Mouse (Mus musculus) ES-E14 (cell line): Measurements from ENCODE around the gene Auh. TPM values are rescaled to one million over a fixed set of nuclear protein-coding genes. Genes with fewer than 3 reads are reported as not detected.

Experiments
- DNase-seq: peaks from one replicate; pipeline ENCODE4 v3.0.0-alpha.2; 2013; ENCODE audit warnings: low read depth, low spot score
- H3K27ac ChIP-seq: 2 replicates; pipeline ENCODE4 v1.5.1; 2012; ENCODE audit warnings: low read depth, mild to moderate bottlenecking, low read length, moderate library complexity, mixed read lengths; ENCODE audit not compliant: poor library complexity, insufficient read depth, severe bottlenecking
- H3K36me3 ChIP-seq: 2 replicates; pipeline ENCODE4 v1.6.1; 2012; ENCODE audit warnings: mild to moderate bottlenecking, low read length, moderate library complexity, mixed read lengths; ENCODE audit not compliant: control insufficient read depth, poor library complexity, insufficient read depth, severe bottlenecking
- H3K4me1 ChIP-seq, 2 experiments: fragments of 150-350 bp in 1 of 2; sonication (generic) in 1 of 2; 2 replicates each; pipeline ENCODE4 v1.6.1; 2012; ENCODE audit warnings: low read length in 2 of 2, mild to moderate bottlenecking in 1 of 2, mixed read lengths in 1 of 2; ENCODE audit not compliant: control insufficient read depth in 2 of 2, insufficient read depth in 2 of 2, poor library complexity in 1 of 2
- H3K4me3 ChIP-seq, 2 experiments: fragments of 150-350 bp in 1 of 2; sonication (generic) in 1 of 2; 2 replicates each; pipeline ENCODE4 v1.5.1; 2012; ENCODE audit warnings: low read length in 2 of 2, low read depth in 1 of 2, mild to moderate bottlenecking in 1 of 2, mixed read lengths in 1 of 2; ENCODE audit not compliant: insufficient read depth in 1 of 2, poor library complexity in 1 of 2, severe bottlenecking in 1 of 2
- H3K9ac ChIP-seq: 2 replicates; pipeline ENCODE4 v1.6.1; 2012; ENCODE audit warnings: low read depth, mild to moderate bottlenecking, low read length, mixed read lengths; ENCODE audit not compliant: poor library complexity, insufficient read depth, severe bottlenecking
- H3K9me3 ChIP-seq: fragments of 150-350 bp; sonication (generic); 2 replicates; pipeline ENCODE4 v1.6.1; 2012; ENCODE audit warnings: low read depth, mild to moderate bottlenecking, low read length; ENCODE audit not compliant: control insufficient read depth, insufficient read depth
- CHD2 ChIP-seq: IDR thresholded peaks from 2 replicates; pipeline ENCODE4 v1.6.1; 2014; ENCODE audit warnings: mild to moderate bottlenecking, low read depth, low read length, inconsistent platforms
- HCFC1 ChIP-seq: IDR thresholded peaks from 2 replicates; pipeline ENCODE4 v1.6.1; 2012; ENCODE audit warnings: low read length, inconsistent platforms, borderline replicate concordance; ENCODE audit not compliant: insufficient read depth
- MAFK ChIP-seq: IDR thresholded peaks from 2 replicates; pipeline ENCODE4 v1.6.1; 2014; ENCODE audit warnings: mild to moderate bottlenecking, low read depth, low read length, inconsistent platforms; ENCODE audit not compliant: insufficient read depth
- ZC3H11A ChIP-seq: IDR thresholded peaks from 2 replicates; pipeline ENCODE4 v1.6.1; 2012; ENCODE audit warnings: low read depth, mild to moderate bottlenecking, inconsistent platforms, low read length, borderline replicate concordance
- ZNF384 ChIP-seq: IDR thresholded peaks from 2 replicates; pipeline ENCODE4 v1.6.1; 2012; ENCODE audit warnings: low read depth, low read length, inconsistent platforms
- in situ Hi-C, 2 experiments: fragments of 600-800 bp; cut with MboI; formaldehyde crosslinking; loops; one replicate each; pipeline ENCODE4 v1.15.1; 2025; ENCODE audit warnings: low sequenced_read_pairs in 2 of 2, inconsistent platforms in 1 of 2; ENCODE audit not compliant: unreplicated experiment in 2 of 2
- total RNA-seq: library from RNA; depleted of rRNA; stranded (reverse); fragments of 300-350 nt; gene quantifications from 2 replicates; pipeline ENCODE4 v1.2.3, GENCODE M21; 2012

Gene Auh
- total RNA-seq, 1 experiment, result 14.5 TPM

DNA sequence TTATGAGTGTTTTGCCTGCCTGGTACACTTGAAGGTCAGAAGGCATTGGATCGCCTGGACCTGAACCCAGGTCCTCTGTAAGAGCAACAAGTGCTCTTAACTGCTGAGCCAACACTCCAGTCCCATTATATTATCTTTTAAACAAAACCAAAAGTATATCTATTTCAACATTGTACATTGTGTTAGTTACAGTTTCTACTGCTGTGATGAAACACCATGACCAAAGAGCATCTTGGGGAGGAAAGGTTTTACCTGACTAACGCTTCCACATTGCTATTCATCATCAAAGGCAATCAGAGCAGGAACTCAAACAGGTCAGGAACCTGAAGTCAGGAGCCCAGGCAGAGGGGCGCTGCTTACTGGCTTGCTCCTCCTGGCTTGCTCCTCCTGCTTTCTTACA is 43.1 kb upstream of the Auh start:
- no peaks in the 10 kb centered on the region; a peak in 1 of 4 replicates for H3K4me1 ChIP-seq
- in situ Hi-C loops, result no loop called here
- DNase-seq, result no peak
- peaks cover 1% of the 10 kb centered on the region; the same call in 1 of the 2 replicates for H3K36me3 ChIP-seq
- no peak overlapping the region for H3K9ac ChIP-seq
- H3K27ac ChIP-seq, result no peak overlapping the region
- H3K9me3 ChIP-seq, result no peaks in the 10 kb centered on the region
- TF ChIP-seq CHD2 (no peak), ZC3H11A (no peak)
- no peak overlapping the region for H3K4me3 ChIP-seq

DNA sequence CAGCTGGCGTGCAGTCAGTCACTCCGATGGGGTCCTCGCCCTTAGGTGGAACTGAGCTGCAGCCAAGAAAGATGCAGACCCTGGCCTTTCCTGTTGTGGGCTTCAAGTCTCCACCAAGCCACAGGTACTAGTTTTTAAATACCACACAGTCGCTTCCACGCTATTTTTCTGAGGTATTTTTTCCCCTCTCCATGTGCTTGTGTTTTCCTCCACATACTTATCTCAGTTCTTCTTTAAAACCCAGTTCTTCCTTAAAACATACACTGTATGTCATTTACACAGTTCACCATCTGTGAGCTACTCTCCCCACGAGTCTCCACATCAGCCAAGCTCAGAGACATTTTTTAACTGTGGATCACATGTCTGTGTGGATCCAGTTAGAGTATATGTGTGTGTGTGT is 41.4 kb upstream of the Auh start:
- H3K36me3 ChIP-seq, result peaks cover 7% of the 10 kb centered on the region; the same call in 1 of the 2 replicates
- in situ Hi-C loops, result no loop called here
- no peak overlapping the region for H3K9ac ChIP-seq
- no peak overlapping the region for H3K4me3 ChIP-seq
- peaks cover 0 to 1% of the 10 kb centered on the region in 2 experiments; a peak in 2 of 4 replicates for H3K4me1 ChIP-seq
- DNase-seq, result no peak
- no peak for TF ChIP-seq MAFK
- TF ChIP-seq ZNF384, result no peak
- TF ChIP-seq CHD2, result no peak
- no peak for TF ChIP-seq HCFC1
- TF ChIP-seq ZC3H11A, result no peak
- H3K27ac ChIP-seq, result no peak overlapping the region
- no peaks in the 10 kb centered on the region for H3K9me3 ChIP-seq

DNA sequence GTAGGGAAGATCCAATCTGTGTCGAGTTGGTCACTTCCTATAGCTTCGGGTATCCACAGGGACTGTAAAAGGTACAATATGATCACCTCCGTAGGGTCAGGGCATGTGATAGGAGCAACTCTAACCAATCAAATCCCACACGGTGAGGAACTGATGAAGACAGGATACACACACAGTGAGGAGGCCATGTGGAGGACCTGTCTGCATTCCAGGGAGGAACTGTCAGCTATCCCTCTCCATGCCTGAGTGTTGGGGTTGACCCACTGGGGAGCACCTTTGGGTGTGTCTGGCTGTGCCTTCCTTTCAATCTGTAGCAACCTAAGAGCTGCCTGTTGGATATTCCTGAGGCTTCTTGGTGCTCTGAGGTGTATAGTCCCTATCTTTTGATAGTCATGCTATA is 33.4 kb upstream of the Auh start:
- H3K4me1 ChIP-seq, result peaks cover 0 to 1% of the 10 kb centered on the region in 2 experiments; a peak in 1 of 4 replicates
- H3K9ac ChIP-seq, result no peak overlapping the region
- peaks cover 7% of the 10 kb centered on the region; the same call in 1 of the 2 replicates for H3K36me3 ChIP-seq
- H3K4me3 ChIP-seq, result no peak overlapping the region
- no peak overlapping the region for H3K27ac ChIP-seq
- TF ChIP-seq CHD2, result no peak
- TF ChIP-seq ZNF384, result no peak
- in situ Hi-C loops, result no loop called here
- no peak for DNase-seq
- H3K9me3 ChIP-seq, result no peaks in the 10 kb centered on the region

DNA sequence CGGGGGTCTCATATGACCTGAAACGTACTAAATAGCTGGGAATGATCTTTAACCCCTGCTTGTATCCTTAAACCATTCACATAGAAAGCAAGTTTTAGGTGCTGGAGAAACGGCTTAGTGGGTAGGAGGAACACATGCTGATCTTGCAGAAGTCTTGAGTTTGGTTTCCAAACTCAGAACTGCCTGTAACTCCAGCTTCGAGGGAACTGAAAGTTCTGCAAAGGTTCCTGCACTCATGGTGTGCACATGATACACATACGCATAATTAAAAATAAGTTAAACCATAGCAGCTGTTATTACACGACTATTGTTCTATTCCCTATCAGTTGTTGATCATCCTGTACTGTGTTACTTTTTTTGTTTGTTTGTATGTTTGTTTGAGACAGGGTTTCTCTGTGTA is 32.9 kb upstream of the Auh start:
- in situ Hi-C loops, result no loop called here
- H3K9ac ChIP-seq, result no peak overlapping the region
- peaks cover 0 to under 1% of the 10 kb centered on the region in 2 experiments; a peak in 1 of 4 replicates for H3K4me1 ChIP-seq
- DNase-seq, result no peak
- H3K27ac ChIP-seq, result no peak overlapping the region
- peaks cover 3% of the 10 kb centered on the region; the same call in 1 of the 2 replicates for H3K36me3 ChIP-seq
- TF ChIP-seq ZNF384 (no peak), CHD2 (no peak)
- H3K9me3 ChIP-seq, result no peaks in the 10 kb centered on the region
- H3K4me3 ChIP-seq, result no peak overlapping the region

DNA sequence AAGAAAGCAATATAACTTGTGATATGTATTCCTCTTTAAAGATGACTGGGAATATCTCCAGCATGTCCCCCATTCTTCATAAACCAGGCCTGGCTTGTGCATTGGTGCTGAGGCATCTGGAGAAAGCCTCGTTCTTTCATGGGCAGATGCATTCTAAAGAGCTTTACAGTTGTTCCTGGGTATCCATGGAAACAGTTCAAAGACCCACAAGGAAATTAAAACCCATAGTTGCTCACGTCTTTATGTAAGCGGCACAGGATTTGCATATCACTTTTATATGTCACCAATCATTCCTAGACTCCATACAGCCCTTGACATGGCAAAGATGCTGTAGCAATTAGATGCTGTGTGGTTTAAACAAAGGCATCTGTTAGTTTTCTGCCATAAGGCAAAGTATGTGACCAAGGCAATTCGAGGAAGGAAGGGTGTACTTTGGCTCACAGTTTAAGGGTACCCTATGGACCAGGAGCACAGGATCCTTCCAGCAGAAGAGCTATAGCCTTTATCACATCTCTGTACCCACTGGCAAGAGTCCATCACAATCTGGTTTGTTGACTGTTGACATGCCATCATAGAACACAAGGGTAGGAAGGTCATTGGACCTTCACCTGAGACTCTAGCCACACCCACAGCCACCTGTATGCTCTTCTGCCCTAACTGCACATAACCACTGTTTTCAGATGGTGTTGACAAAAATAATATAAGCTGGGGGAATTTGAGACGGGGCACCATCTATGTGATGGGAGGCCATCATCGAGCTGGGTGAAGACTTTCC is 24.5 kb upstream of the Auh start:
- Histone ChIP-seq H3K4me3 (no peak overlapping the region), H3K4me1 (0 out of 4 replicates have a peak, but pooled peaks cover 0 to 2% of the 10 kb centered on the region in 2 experiments), H3K27ac (no peak overlapping the region), H3K9ac (no peak overlapping the region), H3K9me3 (no peaks in the 10 kb centered on the region), H3K36me3 (no peaks in the 10 kb centered on the region)
- TF ChIP-seq ZC3H11A (no peak), HCFC1 (no peak), CHD2 (no peak), MAFK (no peak), ZNF384 (no peak)
- in situ Hi-C loops, result no loop called here
- no peak for DNase-seq
